Mouse (Mus musculus) CH12.LX (cell line): Measurements from ENCODE around the gene Nr2c2ap. TPM values are rescaled to one million over a fixed set of nuclear protein-coding genes. Genes with fewer than 3 reads are reported as not detected.
A peak's percentile ranks its signal among the peaks of the same experiment; 100 is the strongest.

Experiments
- DNase-seq: peaks from one replicate; pipeline ENCODE4 v3.0.0-alpha.2; 2013; ENCODE audit errors: extremely low read depth
- H3K27ac ChIP-seq: 2 replicates; pipeline ENCODE4 v1.5.1; 2012; ENCODE audit warnings: low read depth, mild to moderate bottlenecking, control low read depth, moderate library complexity; ENCODE audit not compliant: insufficient read depth
- H3K27me3 ChIP-seq: replicated peaks from 2 replicates; pipeline ENCODE3; 2012; ENCODE audit warnings: inconsistent platforms
- H3K36me3 ChIP-seq, 2 experiments: replicated peaks in 1 of 2; 2 replicates each; pipeline versions ENCODE3 to v1.6.1; 2012; ENCODE audit warnings: inconsistent platforms in 1 of 2, low read length in 1 of 2, mild to moderate bottlenecking in 1 of 2, mixed read lengths in 1 of 2, moderate library complexity in 1 of 2; ENCODE audit not compliant: control insufficient read depth in 1 of 2, insufficient read depth in 1 of 2
- H3K4me1 ChIP-seq, 2 experiments: 2 replicates each; pipeline ENCODE4 v1.6.1; 2012; ENCODE audit warnings: inconsistent platforms in 1 of 2, moderate library complexity in 1 of 2; ENCODE audit not compliant: insufficient read depth in 2 of 2, control insufficient read depth in 1 of 2
- H3K4me2 ChIP-seq: 2 replicates; pipeline ENCODE4 v1.6.1; 2012; ENCODE audit warnings: low read depth, mild to moderate bottlenecking, control low read depth; ENCODE audit not compliant: poor library complexity, insufficient read depth, severe bottlenecking
- H3K4me3 ChIP-seq, 3 experiments: fragments of 150-350 bp in 1 of 3; sonication (generic) in 1 of 3; replicated peaks in 1 of 3; 2 replicates each; pipeline versions ENCODE3 to v1.5.1; 2011 to 2012; ENCODE audit warnings: low read depth in 2 of 3, low read length in 2 of 3, mild to moderate bottlenecking in 2 of 3, moderate library complexity in 2 of 3, control low read depth in 1 of 3, improper control_type of control experiment in 1 of 3, inconsistent platforms in 1 of 3, mixed read lengths in 1 of 3; ENCODE audit not compliant: poor library complexity in 1 of 3
- H3K79me2 ChIP-seq: replicated peaks from 2 replicates; pipeline ENCODE4 v1.6.1; 2012; ENCODE audit warnings: mild to moderate bottlenecking, moderate library complexity; ENCODE audit not compliant: control insufficient read depth, poor library complexity, insufficient read depth, severe bottlenecking; ENCODE audit errors: extremely low read depth
- H3K9ac ChIP-seq: 2 replicates; pipeline ENCODE4 v1.6.1; 2012; ENCODE audit warnings: low read depth, mild to moderate bottlenecking, control low read depth, moderate library complexity; ENCODE audit not compliant: insufficient read depth
- H3K9me3 ChIP-seq: replicated peaks from 2 replicates; pipeline ENCODE3; 2012; ENCODE audit warnings: low read length, inconsistent platforms, mixed read lengths
- BHLHE40 ChIP-seq: IDR thresholded peaks from 2 replicates; pipeline ENCODE4 v1.6.1; 2011; ENCODE audit warnings: mild to moderate bottlenecking, low read depth, low read length, improper control_type of control experiment
- CHD1 ChIP-seq: IDR thresholded peaks from 2 replicates; pipeline ENCODE4 v1.6.1; 2012; ENCODE audit warnings: low read depth, low read length, improper control_type of control experiment, inconsistent platforms
- CHD2 ChIP-seq: IDR thresholded peaks from 2 replicates; pipeline ENCODE4 v1.6.1; 2011; ENCODE audit warnings: low read length, improper control_type of control experiment
- CTCF ChIP-seq, 2 experiments: IDR thresholded peaks in 1 of 2; conservative IDR thresholded peaks in 1 of 2; 2 replicates each; pipeline ENCODE4 v1.5.1; 2011 to 2012; ENCODE audit warnings: low read depth in 2 of 2, low read length in 2 of 2, improper control_type of control experiment in 1 of 2, inconsistent platforms in 1 of 2, mild to moderate bottlenecking in 1 of 2, moderate library complexity in 1 of 2
- E2F4 ChIP-seq: IDR thresholded peaks from 2 replicates; pipeline ENCODE4 v1.6.1; 2011; ENCODE audit warnings: low read depth, low read length, improper control_type of control experiment; ENCODE audit not compliant: insufficient replicate concordance
- ELF1 ChIP-seq: IDR thresholded peaks from 2 replicates; pipeline ENCODE4 v1.6.1; 2014; ENCODE audit warnings: low read depth, mild to moderate bottlenecking, inconsistent platforms, low read length, improper control_type of control experiment
- EP300 ChIP-seq: IDR thresholded peaks from 2 replicates; pipeline ENCODE4 v1.6.1; 2011; ENCODE audit warnings: low read length, improper control_type of control experiment
- ETS1 ChIP-seq: conservative IDR thresholded peaks from 2 replicates; pipeline ENCODE4 v1.6.1; 2012; ENCODE audit warnings: low read depth, mild to moderate bottlenecking, inconsistent platforms, low read length, improper control_type of control experiment, moderate library complexity
- GABPA ChIP-seq: IDR thresholded peaks from 2 replicates; pipeline ENCODE4 v1.6.1; 2012; ENCODE audit warnings: low read depth, low read length, improper control_type of control experiment, inconsistent platforms; ENCODE audit not compliant: insufficient replicate concordance
- HCFC1 ChIP-seq: IDR thresholded peaks from 2 replicates; pipeline ENCODE4 v1.6.1; 2012; ENCODE audit warnings: low read depth, mild to moderate bottlenecking, inconsistent platforms, low read length, improper control_type of control experiment
- IRF4 ChIP-seq: IDR thresholded peaks from 2 replicates; pipeline ENCODE4 v1.6.1; 2014; ENCODE audit warnings: low read depth, mild to moderate bottlenecking, inconsistent platforms, low read length, improper control_type of control experiment
- JUN ChIP-seq: IDR thresholded peaks from 2 replicates; pipeline ENCODE4 v1.6.1; 2011; ENCODE audit warnings: low read depth, mild to moderate bottlenecking, low read length, improper control_type of control experiment, moderate library complexity; ENCODE audit not compliant: insufficient read depth
- JUND ChIP-seq: conservative IDR thresholded peaks from 2 replicates; pipeline ENCODE4 v1.6.1; 2011; ENCODE audit warnings: low read depth, low read length, improper control_type of control experiment
- KAT2A ChIP-seq: IDR thresholded peaks from 2 replicates; pipeline ENCODE4 v1.6.1; 2012; ENCODE audit warnings: low read length, improper control_type of control experiment, inconsistent platforms; ENCODE audit not compliant: insufficient replicate concordance
- MAFK ChIP-seq: IDR thresholded peaks from 2 replicates; pipeline ENCODE4 v1.6.1; 2011; ENCODE audit warnings: low read length, improper control_type of control experiment; ENCODE audit not compliant: insufficient replicate concordance
- MAX ChIP-seq: IDR thresholded peaks from 2 replicates; pipeline ENCODE4 v1.6.1; 2011; ENCODE audit warnings: low read length, improper control_type of control experiment
- MAZ ChIP-seq: IDR thresholded peaks from 2 replicates; pipeline ENCODE4 v1.6.1; 2012; ENCODE audit warnings: low read depth, mild to moderate bottlenecking, inconsistent platforms, low read length, improper control_type of control experiment, moderate library complexity
- MEF2A ChIP-seq: IDR thresholded peaks from 2 replicates; pipeline ENCODE4 v1.6.1; 2014; ENCODE audit warnings: low read depth, mild to moderate bottlenecking, inconsistent platforms, low read length, improper control_type of control experiment, borderline replicate concordance
- MXI1 ChIP-seq: IDR thresholded peaks from 2 replicates; pipeline ENCODE4 v1.6.1; 2011; ENCODE audit warnings: mild to moderate bottlenecking, low read depth, low read length, improper control_type of control experiment
- MYC ChIP-seq: IDR thresholded peaks from 2 replicates; pipeline ENCODE4 v1.6.1; 2011; ENCODE audit warnings: low read depth, mild to moderate bottlenecking, improper control_type of control experiment, low read length
- NELFE ChIP-seq: IDR thresholded peaks from 2 replicates; pipeline ENCODE4 v1.6.1; 2011; ENCODE audit warnings: low read depth, low read length, improper control_type of control experiment
- NRF1 ChIP-seq: IDR thresholded peaks from 2 replicates; pipeline ENCODE4 v1.6.1; 2014; ENCODE audit warnings: low read depth, mild to moderate bottlenecking, inconsistent platforms, low read length, improper control_type of control experiment, moderate library complexity
- PAX5 ChIP-seq: IDR thresholded peaks from 2 replicates; pipeline ENCODE4 v1.6.1; 2012; ENCODE audit warnings: low read length, inconsistent platforms, mixed read lengths
- POLR2A ChIP-seq: IDR thresholded peaks from 2 replicates; pipeline ENCODE4 v1.6.1; 2011; ENCODE audit warnings: low read depth, mild to moderate bottlenecking, improper control_type of control experiment, low read length
- POLR2AphosphoS2 ChIP-seq: IDR thresholded peaks from 2 replicates; pipeline ENCODE4 v1.6.1; 2011; ENCODE audit warnings: low read depth, low read length, improper control_type of control experiment
- RAD21 ChIP-seq: IDR thresholded peaks from 2 replicates; pipeline ENCODE4 v1.6.1; 2011; ENCODE audit warnings: low read depth, mild to moderate bottlenecking, low read length, improper control_type of control experiment, moderate library complexity
- RCOR1 ChIP-seq: conservative IDR thresholded peaks from 2 replicates; pipeline ENCODE4 v1.6.1; 2012; ENCODE audit warnings: low read depth, mild to moderate bottlenecking, inconsistent platforms, low read length, improper control_type of control experiment
- SIN3A ChIP-seq: IDR thresholded peaks from 2 replicates; pipeline ENCODE4 v1.6.1; 2012; ENCODE audit warnings: low read length, improper control_type of control experiment, inconsistent platforms
- SMC3 ChIP-seq: IDR thresholded peaks from 2 replicates; pipeline ENCODE4 v1.6.1; 2011; ENCODE audit warnings: low read depth, low read length, improper control_type of control experiment
- TBP ChIP-seq: conservative IDR thresholded peaks from 2 replicates; pipeline ENCODE4 v1.6.1; 2011; ENCODE audit warnings: low read depth, low read length, improper control_type of control experiment
- TCF12 ChIP-seq: IDR thresholded peaks from 2 replicates; pipeline ENCODE4 v1.6.1; 2014; ENCODE audit warnings: low read depth, mild to moderate bottlenecking, inconsistent platforms, low read length, improper control_type of control experiment
- UBTF ChIP-seq: IDR thresholded peaks from 2 replicates; pipeline ENCODE4 v1.6.1; 2012; ENCODE audit warnings: low read depth, mild to moderate bottlenecking, inconsistent platforms, low read length, improper control_type of control experiment, moderate library complexity
- USF1 ChIP-seq: IDR thresholded peaks from 2 replicates; pipeline ENCODE4 v1.6.1; 2014; ENCODE audit warnings: low read depth, mild to moderate bottlenecking, inconsistent platforms, low read length, improper control_type of control experiment
- USF2 ChIP-seq: conservative IDR thresholded peaks from 2 replicates; pipeline ENCODE4 v1.6.1; 2011; ENCODE audit warnings: low read depth, low read length, improper control_type of control experiment
- ZC3H11A ChIP-seq: IDR thresholded peaks from 2 replicates; pipeline ENCODE4 v1.6.1; 2012; ENCODE audit warnings: low read depth, mild to moderate bottlenecking, inconsistent platforms, low read length, improper control_type of control experiment
- ZKSCAN1 ChIP-seq: IDR thresholded peaks from 2 replicates; pipeline ENCODE4 v1.6.1; 2012; ENCODE audit warnings: low read depth, inconsistent platforms, low read length, improper control_type of control experiment, borderline replicate concordance
- ZMIZ1 ChIP-seq: IDR thresholded peaks from 2 replicates; pipeline ENCODE4 v1.6.1; 2012; ENCODE audit warnings: low read depth, mild to moderate bottlenecking, inconsistent platforms, low read length, improper control_type of control experiment
- ZNF384 ChIP-seq: IDR thresholded peaks from 2 replicates; pipeline ENCODE4 v1.6.1; 2012; ENCODE audit warnings: low read depth, low read length, improper control_type of control experiment, inconsistent platforms
- dilution Hi-C: fragments of 300-500 bp; cut with MboI; formaldehyde crosslinking; loops from 2 replicates; pipeline ENCODE4 v1.14.3; 2020; ENCODE audit warnings: low sequenced_read_pairs; ENCODE audit not compliant: extremely low pct_unique_long_range_greater_than_20kb, extremely low pct_ligation_motif_present
- in situ Hi-C: fragments of 300-500 bp; cut with MboI; formaldehyde crosslinking; loops from 3 replicates; pipeline ENCODE4 v1.14.3; 2019; ENCODE audit warnings: low sequenced_read_pairs, low pct_ligation_motif_present, low pct_unique_long_range_greater_than_20kb, mixed read lengths
- polyA plus RNA-seq: library from polyadenylated mRNA; unstranded; fragments of >175 nt; gene quantifications from 2 replicates; pipeline ENCODE4 v1.2.1, GENCODE M21; 2012; ENCODE audit warnings: low read depth; ENCODE audit not compliant: insufficient read length
- total RNA-seq, 2 experiments: library from RNA; depleted of rRNA; stranded (reverse); fragments of 300-350 nt in 1 of 2; fragments of >200 nt in 1 of 2; gene quantifications; 2 replicates each; pipeline ENCODE4 v1.2.3; 2012 to 2014

Nr2c2ap gene
- total and polyA plus RNA-seq, 3 experiments, result 16.4 to 61.3 (median 22.7) TPM

DNA sequence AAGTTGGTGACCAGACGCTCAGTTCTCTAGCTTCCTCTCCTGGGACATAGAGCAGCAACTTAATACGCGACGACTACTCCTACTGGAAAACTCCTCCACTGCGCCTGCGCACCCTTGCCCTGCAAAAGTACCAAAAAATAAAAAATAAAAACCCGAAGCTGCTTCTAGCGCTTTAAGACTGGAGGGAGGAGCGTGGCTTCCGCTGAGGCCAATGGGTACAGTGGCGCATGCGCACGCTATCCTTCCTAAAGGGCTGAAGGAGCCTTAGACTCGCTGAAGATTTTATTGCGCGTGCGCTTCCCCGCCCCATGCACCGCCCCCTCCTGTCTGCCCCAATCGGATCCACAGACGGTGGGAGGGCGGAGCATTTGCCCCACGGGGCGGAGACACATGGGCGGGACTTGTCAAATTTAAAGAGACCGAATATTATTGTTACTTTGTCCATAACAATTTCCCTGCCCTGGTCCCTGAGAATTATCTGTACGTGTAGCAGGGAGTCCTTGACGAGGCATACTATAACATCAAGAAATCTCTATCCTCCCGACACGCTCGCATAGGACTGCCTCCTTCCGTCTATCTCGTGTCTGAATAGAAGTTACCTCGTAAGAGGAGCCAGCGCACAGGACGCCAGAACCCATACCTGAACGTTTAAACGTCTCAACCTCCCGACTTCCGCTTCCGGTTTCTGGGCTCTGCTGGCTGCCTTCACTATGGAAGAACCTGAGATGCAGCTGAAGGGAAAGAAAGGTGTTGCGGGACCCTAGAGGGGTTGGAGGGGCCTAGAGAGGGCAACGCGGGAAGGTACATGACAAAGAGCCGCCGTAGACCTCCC is 8.1 kb downstream of the Nr2c2ap start, which contains the start of the genes Rfxank, Borcs8 and Mef2b:
Gene Rfxank (minus strand): TSS at position 129 of the 832 bp plus-strand sequence.
Gene Borcs8 (plus strand): TSS at position 474 of the 832 bp plus-strand sequence.
Gene Mef2b (plus strand): TSS at position 686 of the 832 bp plus-strand sequence.
- in situ Hi-C loops, result no loop called here
- peak within 1 kb of the TSS; percentile 79 to 92 (median 86) for H3K4me3 ChIP-seq
- H3K27ac ChIP-seq, result peak within 1 kb of the TSS; percentile 85
- H3K4me1 ChIP-seq, result peaks cover 13 to 49% of the 10 kb centered on the region in 2 experiments
- no peaks in the 10 kb centered on the region for H3K9me3 ChIP-seq
- peaks cover 49 to 53% of the 10 kb centered on the region in 2 experiments for H3K36me3 ChIP-seq
- TF ChIP-seq RAD21, result no peak
- TF ChIP-seq NRF1, result peak; percentile 97
- peak; percentile 47; the same call in 1 of the 2 replicates for TF ChIP-seq TBP
- TF ChIP-seq BHLHE40, result no peak
- peak; percentile 92 for TF ChIP-seq ELF1
- TF ChIP-seq MEF2A, result no peak
- TF ChIP-seq ETS1, result no peak; the same call in 1 of the 2 replicates
- TF ChIP-seq GABPA, result no peak
- no peak for TF ChIP-seq UBTF
- no peak for TF ChIP-seq USF1
- TF ChIP-seq KAT2A, result no peak
- TF ChIP-seq IRF4, result no peak
- peak; percentile 78 for TF ChIP-seq MXI1
- no peak for TF ChIP-seq RCOR1
- TF ChIP-seq MAFK, result no peak
- no peak for TF ChIP-seq JUN
- TF ChIP-seq ZC3H11A, result no peak
- TF ChIP-seq TCF12, result peak; percentile 72
- peak; percentile 59; the same call in 1 of the 2 replicates for TF ChIP-seq NELFE
- TF ChIP-seq MAZ, result no peak
- peak; percentile 58 for TF ChIP-seq POLR2A
- no peak for TF ChIP-seq ZMIZ1
- no peak for TF ChIP-seq E2F4
- TF ChIP-seq MYC, result no peak
- TF ChIP-seq ZKSCAN1, result no peak; the same call in 1 of the 2 replicates
- TF ChIP-seq ZNF384, result peak; percentile 56
- peak; percentile 33; the same call in 1 of the 2 replicates for TF ChIP-seq HCFC1
- TF ChIP-seq POLR2AphosphoS2, result no peak
- no peak for TF ChIP-seq CHD1
- peak; percentile 94 for TF ChIP-seq SIN3A
- no peak for TF ChIP-seq JUND
- no peak for TF ChIP-seq CTCF (conservative IDR thresholded peaks at IDR 0.05 in 1 of 2, IDR thresholded peaks at IDR 0.05 in 1 of 2; ENCODE audit: low read depth in 2 of 2, low read length in 2 of 2)
- TF ChIP-seq PAX5, result no peak
- TF ChIP-seq SMC3, result no peak
- no peak for TF ChIP-seq CHD2
- TF ChIP-seq USF2, result no peak
- no peak for TF ChIP-seq EP300
- peak; percentile 34; the same call in 1 of the 2 replicates for TF ChIP-seq MAX
- TF ChIP-seq, all 38 proteins: peak for 11
- Histone ChIP-seq H3K79me2 (peaks cover 28% of the 10 kb centered on the region), H3K9ac (peak within 1 kb of the TSS; percentile 91), H3K27me3 (no peaks in the 10 kb centered on the region), H3K4me2 (peak within 1 kb of the TSS; percentile 93)
- DNase-seq, result peak; percentile 99
- dilution Hi-C loops, result no loop called here
